Mouse (Mus musculus) heart, embryonic 11.5 days (tissue): Measurements from ENCODE around the gene Gm4881. TPM values are rescaled to one million over a fixed set of nuclear protein-coding genes. Genes with fewer than 3 reads are reported as not detected.
A peak's percentile ranks its signal among the peaks of the same experiment; 100 is the strongest.
"Not testable (repeated sequence)": the region's sequence is repeated elsewhere in the genome, so short reads cannot be mapped to it uniquely, and the experiment has no call there.

Source experiments
- ATAC-seq: fragments of 200-750 bp; cut with Nextera tagmentation; replicated peaks from 2 replicates; pipeline ENCODE4 v1.8.0; 2017; ENCODE audit warnings: moderate library complexity; ENCODE audit not compliant: insufficient number of reproducible peaks, low FRiP score, low TSS enrichment
- H3K27ac ChIP-seq: fragments of 300-500 bp; sonication (generic); 2 replicates; pipeline ENCODE4 v1.5.1; 2014; ENCODE audit warnings: mild to moderate bottlenecking, low read depth, low read length
- H3K27me3 ChIP-seq: fragments of 300-500 bp; sonication (generic); 2 replicates; pipeline ENCODE4 v1.6.1; 2014; ENCODE audit warnings: mild to moderate bottlenecking, low read length, mixed read lengths; ENCODE audit not compliant: control insufficient read depth, insufficient read depth
- H3K36me3 ChIP-seq: fragments of 300-500 bp; sonication (generic); 2 replicates; pipeline ENCODE4 v1.6.1; 2014; ENCODE audit warnings: mild to moderate bottlenecking, low read length, moderate library complexity, mixed read lengths; ENCODE audit not compliant: control insufficient read depth, insufficient read depth
- H3K4me1 ChIP-seq: fragments of 300-500 bp; sonication (generic); 2 replicates; pipeline ENCODE4 v1.6.1; 2014; ENCODE audit warnings: low read length; ENCODE audit not compliant: control insufficient read depth, insufficient read depth
- H3K4me2 ChIP-seq: fragments of 300-500 bp; sonication (generic); 2 replicates; pipeline ENCODE4 v1.6.1; 2014; ENCODE audit warnings: mild to moderate bottlenecking, moderate library complexity
- H3K4me3 ChIP-seq: fragments of 300-500 bp; sonication (generic); 2 replicates; pipeline ENCODE4 v1.5.1; 2014; ENCODE audit warnings: low read depth, low read length
- H3K9ac ChIP-seq: fragments of 300-500 bp; sonication (generic); 2 replicates; pipeline ENCODE4 v1.6.1; 2014; ENCODE audit warnings: mild to moderate bottlenecking, low read depth, low read length, moderate library complexity
- H3K9me3 ChIP-seq: fragments of 300-500 bp; sonication (generic); replicated peaks from 2 replicates; pipeline ENCODE4 v1.6.1; 2016; ENCODE audit warnings: low read length; ENCODE audit not compliant: control insufficient read depth
- WGBS: fragments of 180-500 bp; shearing (Covaris S2); extraction: QIAGEN DNeasy Blood & Tissue Kit; methylation state at CpG from one replicate; pipeline ENCODE4 v1.1.7; 2014; ENCODE audit not compliant: insufficient replicate concordance; 5-methylcytosine and 5-hydroxymethylcytosine counted together
- polyA plus RNA-seq: library from polyadenylated mRNA; unstranded; fragments of >200 nt; fragmentation: Nextera tagmentation; extraction: Ambion mirVana; gene quantifications from 2 replicates; pipeline ENCODE4 v1.2.1, GENCODE M21; 2014

The Gm4881 gene
- polyA plus RNA-seq, 1 experiment from 2014 or later, result not detected

DNA sequence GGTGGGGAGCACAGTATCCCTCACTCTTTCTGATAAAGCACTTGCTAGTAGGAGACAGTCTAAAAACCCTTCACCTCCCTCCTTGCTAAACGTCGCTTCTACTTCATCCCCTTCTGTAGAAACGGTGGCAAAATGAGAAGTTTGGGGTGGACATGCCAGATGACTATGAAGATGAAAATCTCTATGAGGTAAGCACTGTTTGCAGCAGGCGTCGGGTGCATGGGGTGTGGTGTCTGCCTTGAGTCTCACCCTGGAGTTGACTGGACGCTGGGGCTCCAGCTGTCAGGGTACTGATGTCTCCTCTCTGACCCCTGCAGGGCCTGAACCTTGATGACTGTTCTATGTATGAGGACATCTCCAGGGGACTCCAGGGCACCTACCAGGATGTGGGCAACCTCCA lies 43.2 kb downstream of the Gm4881 start:
- Histone ChIP-seq H3K4me2 (no peak overlapping the region), H3K9ac (no peak overlapping the region), H3K27ac (no peak overlapping the region), H3K4me3 (no peak overlapping the region), H3K36me3 (no peaks in the 10 kb centered on the region), H3K9me3 (no peaks in the 10 kb centered on the region), H3K4me1 (peaks cover 21% of the 10 kb centered on the region), H3K27me3 (no peaks in the 10 kb centered on the region)
- WGBS, result 80% methylated on average over 6 of the region's 6 CpGs
- no peak for ATAC-seq

DNA sequence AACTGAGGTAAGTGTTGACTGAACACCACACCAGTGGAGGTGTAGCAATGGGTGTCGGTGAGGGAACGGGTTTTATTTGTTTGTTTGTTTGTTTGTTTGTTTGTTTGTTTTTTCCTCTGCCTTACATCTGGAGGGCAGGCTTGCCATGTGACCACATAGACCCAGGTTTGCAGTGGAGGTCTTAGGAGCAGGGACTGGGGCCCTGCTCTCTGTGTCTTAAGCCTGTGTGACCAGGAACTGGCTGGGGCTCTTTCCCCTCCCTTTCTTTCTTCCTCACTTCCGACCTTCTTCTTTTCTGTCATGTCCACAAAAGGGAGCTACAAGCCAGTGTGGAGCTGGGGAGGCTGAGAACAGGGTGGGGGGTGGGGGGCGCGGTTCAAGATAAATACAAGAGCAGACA lies 46.3 kb downstream of the Gm4881 start:
- Histone ChIP-seq H3K4me3 (no peak overlapping the region), H3K27ac (no peak overlapping the region), H3K9ac (no peak overlapping the region), H3K4me1 (peaks cover 9% of the 10 kb centered on the region), H3K36me3 (no peaks in the 10 kb centered on the region), H3K4me2 (no peak overlapping the region), H3K9me3 (no peaks in the 10 kb centered on the region), H3K27me3 (no peaks in the 10 kb centered on the region)
- no peak for ATAC-seq
- WGBS, result 68% methylated on average over 5 of the region's 5 CpGs

DNA sequence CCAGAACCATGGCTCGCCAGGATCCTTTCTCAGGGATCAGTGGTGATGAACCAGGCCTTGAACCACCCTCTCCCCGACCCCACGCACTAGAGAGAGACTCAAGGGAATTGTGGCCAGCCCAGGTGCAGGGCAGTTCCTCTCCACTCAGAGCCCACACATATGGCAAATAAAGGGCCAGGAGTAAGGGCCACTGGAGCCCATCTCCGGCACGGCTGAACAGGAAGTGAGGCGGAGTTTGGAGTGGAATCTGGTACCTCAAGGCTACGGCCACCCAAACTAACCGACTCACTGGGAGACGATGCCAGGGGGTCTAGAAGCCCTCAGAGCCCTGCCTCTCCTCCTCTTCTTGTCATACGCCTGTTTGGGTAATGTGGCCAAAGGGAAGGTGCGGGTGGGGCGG lies 47.1 kb downstream of the Gm4881 start, which contains the start of gene Cd79a:
Gene Cd79a, plus strand, starts transcription at position 158 of the 400 bp plus-strand sequence.
- Histone ChIP-seq H3K27ac (no peak within 1 kb of the TSS), H3K4me2 (no peak within 1 kb of the TSS), H3K9ac (no peak within 1 kb of the TSS), H3K27me3 (no peaks in the 10 kb centered on the region), H3K4me3 (no peak within 1 kb of the TSS), H3K9me3 (no peaks in the 10 kb centered on the region), H3K4me1 (peaks cover 6% of the 10 kb centered on the region), H3K36me3 (no peaks in the 10 kb centered on the region)
- ATAC-seq, result no peak
- 73% methylated on average over 12 of the region's 12 CpGs for WGBS

DNA sequence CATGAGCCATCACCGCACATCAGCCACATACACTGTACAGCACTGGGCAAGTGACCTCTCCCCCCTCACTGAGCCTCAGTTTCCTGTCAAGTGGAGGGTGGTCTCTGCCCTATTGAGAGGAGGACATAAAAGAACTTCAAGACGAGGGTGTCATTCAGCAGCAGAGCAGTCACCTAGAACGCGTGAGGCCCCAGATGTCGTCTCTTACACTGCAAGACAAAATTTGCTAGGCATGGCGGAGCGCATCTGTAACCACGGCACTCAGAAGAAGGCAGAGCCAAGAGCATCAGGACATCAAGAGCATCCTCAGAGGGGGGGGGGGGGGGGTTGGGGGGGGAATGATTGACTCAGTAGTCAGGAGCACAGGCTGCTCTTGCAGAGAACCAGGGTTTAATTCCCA lies 48.0 kb downstream of the Gm4881 start:
- no peak overlapping the region for H3K4me3 ChIP-seq
- WGBS, result 86% methylated on average over 8 of the region's 8 CpGs
- no peak for ATAC-seq

DNA sequence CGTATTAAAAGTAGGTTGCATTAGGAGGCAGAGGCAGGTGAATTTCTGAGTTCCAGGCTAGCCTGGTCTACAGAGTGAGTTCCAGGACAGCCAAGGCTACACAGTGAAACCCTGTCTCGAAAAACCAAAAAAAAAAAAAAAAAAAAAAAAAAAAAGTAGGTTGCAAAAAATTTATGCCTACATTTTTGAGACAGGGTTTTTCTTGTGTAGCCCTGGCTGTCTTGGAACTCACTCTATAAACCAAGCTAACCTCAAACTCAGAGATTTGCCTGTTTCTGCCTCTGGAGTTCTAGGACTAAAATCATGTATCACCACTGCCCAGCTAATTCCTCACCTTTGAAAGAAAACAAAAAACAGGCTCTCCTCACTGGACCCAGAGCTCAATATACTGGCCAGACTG lies 48.5 kb downstream of the Gm4881 start:
- H3K27me3 ChIP-seq, H3K36me3 ChIP-seq, H3K9ac ChIP-seq, H3K27ac ChIP-seq, H3K4me1 ChIP-seq, H3K4me2 ChIP-seq, H3K9me3 ChIP-seq, ATAC-seq, H3K4me3 ChIP-seq: not testable (repeated sequence)
- WGBS, result 84% methylated on average over 2 of the region's 2 CpGs

More for the DNA sequence above, 48.0 kb downstream of the Gm4881 start:
- Histone ChIP-seq H3K27ac (no peak overlapping the region), H3K4me1 (no peaks in the 10 kb centered on the region), H3K9me3 (no peaks in the 10 kb centered on the region), H3K9ac (no peak overlapping the region), H3K27me3 (no peaks in the 10 kb centered on the region), H3K36me3 (no peaks in the 10 kb centered on the region), H3K4me2 (no peak overlapping the region)

DNA sequence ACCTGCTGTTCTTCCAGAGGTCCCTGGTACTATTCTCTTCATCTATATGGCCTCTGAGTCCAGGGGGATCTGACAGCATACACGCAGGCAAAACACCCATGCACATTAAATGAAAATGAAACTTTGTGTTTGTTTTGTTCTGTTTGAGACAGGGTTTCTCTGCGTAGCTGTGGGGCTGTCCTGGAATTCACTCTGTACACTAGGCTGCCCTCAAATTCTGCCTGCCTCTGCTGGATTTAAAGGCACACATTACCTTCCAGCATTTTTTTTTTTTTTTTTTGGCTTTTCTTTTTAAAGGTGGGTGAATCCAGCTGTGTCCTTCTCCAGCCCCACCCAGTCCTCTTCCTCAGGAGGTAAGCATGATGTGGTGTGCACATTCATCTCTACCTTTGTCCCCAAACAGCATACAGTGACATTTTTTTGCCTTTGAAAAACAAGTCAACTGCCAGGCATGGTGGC lies 52.1 kb downstream of the Gm4881 start:
- H3K4me1 ChIP-seq, result no peaks in the 10 kb centered on the region
- H3K36me3 ChIP-seq, result peaks cover 19% of the 10 kb centered on the region
- no peak overlapping the region for H3K4me2 ChIP-seq
- H3K27ac ChIP-seq, result no peak overlapping the region
- 74% methylated on average over 2 of the region's 2 CpGs for WGBS
- ATAC-seq, result no peak
- H3K9ac ChIP-seq, result no peak overlapping the region
- no peak overlapping the region for H3K4me3 ChIP-seq
- H3K27me3 ChIP-seq, result no peaks in the 10 kb centered on the region
- H3K9me3 ChIP-seq, result no peaks in the 10 kb centered on the region

GRCm38 (mm10) chr7:24891241-24892124 lies 52.8 kb downstream of the Gm4881 start:
- H3K9me3 ChIP-seq, result no peaks in the 10 kb centered on the region

GRCm38 (mm10) chr7:24890281-24891216 lies 53.7 kb downstream of the Gm4881 start:
- no peaks in the 10 kb centered on the region for H3K27me3 ChIP-seq
- H3K36me3 ChIP-seq, result peaks cover 33% of the 10 kb centered on the region
- no peak overlapping the region for H3K4me3 ChIP-seq
- H3K9me3 ChIP-seq, result no peaks in the 10 kb centered on the region
- peak; percentile 50; the same call in 1 of the 2 replicates for ATAC-seq
- no peak overlapping the region for H3K9ac ChIP-seq
- H3K4me1 ChIP-seq, result peaks cover 13% of the 10 kb centered on the region
- H3K4me2 ChIP-seq, result no peak overlapping the region
- 0 out of 2 replicates have a peak overlapping the region, but pooled peaks have one; percentile 10 for H3K27ac ChIP-seq
- WGBS, result 30% methylated on average over 10 of the region's 10 CpGs

More at GRCm38 (mm10) chr7:24891241-24892124, 52.8 kb downstream of the Gm4881 start:
- WGBS, result 81% methylated on average over 3 of the region's 3 CpGs
- Histone ChIP-seq H3K27ac (no peak overlapping the region), H3K4me1 (peaks cover 4% of the 10 kb centered on the region), H3K4me2 (no peak overlapping the region), H3K27me3 (no peaks in the 10 kb centered on the region), H3K36me3 (peaks cover 25% of the 10 kb centered on the region), H3K4me3 (no peak overlapping the region), H3K9ac (no peak overlapping the region)
- ATAC-seq, result no peak
